Mouse (Mus musculus) small intestine, adult 2 months (tissue): ENCODE measurements around the gene Hsd3b6.

Experiments used
- CTCF ChIP-seq: fragments of 200-500 bp; IDR thresholded peaks from 2 replicates; pipeline ENCODE4 v1.5.1; 2012; ENCODE audit warnings: low read depth, mild to moderate bottlenecking, control low read depth, inconsistent platforms, low read length, moderate library complexity, mixed read lengths; ENCODE audit not compliant: insufficient replicate concordance, insufficient read length; ENCODE audit errors: extremely low read depth
- POLR2A ChIP-seq: fragments of 200-500 bp; IDR thresholded peaks from 2 replicates; pipeline ENCODE4 v1.6.1; 2012; ENCODE audit warnings: low read depth, mild to moderate bottlenecking, control low read depth, inconsistent platforms, low read length, moderate library complexity

- TF ChIP-seq POLR2A = no peak
- no peak for TF ChIP-seq CTCF
Observed at GRCm38 (mm10) chr3:98782181-98782868, 31.9 kb downstream of the Hsd3b6 start.
